Mouse (Mus musculus): ENCODE results near the gene Vps54. TPM values are rescaled to one million over a fixed set of nuclear protein-coding genes. Genes with fewer than 3 reads are reported as not detected.

Gene Vps54
- polyA plus RNA-seq, 1 experiment, result 6.3 TPM

DNA sequence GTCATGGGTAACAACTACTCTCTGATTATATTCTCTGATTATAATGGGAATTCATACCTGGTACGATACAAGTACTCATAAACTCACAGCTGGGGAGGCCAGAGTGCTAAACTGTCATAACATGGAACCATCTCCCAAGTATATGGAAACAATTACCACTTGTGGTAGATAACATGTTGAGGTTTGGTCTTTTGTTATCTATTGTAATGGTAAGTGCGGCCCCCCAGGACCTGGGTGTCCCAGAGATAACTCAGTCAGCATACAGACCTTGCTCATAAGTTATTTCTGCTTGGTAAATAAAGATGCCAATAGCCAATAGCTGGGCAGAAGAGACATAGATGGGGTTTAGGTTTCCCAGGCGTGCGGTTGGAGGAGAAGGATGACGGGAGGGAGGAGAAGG is 104.4 kb downstream of the Vps54 start:
- H3K79me2 ChIP-seq (ENCODE audit: control insufficient read depth, insufficient read depth), result no peaks in the 10 kb centered on the region
- H3K79me3 ChIP-seq (ENCODE audit: low read depth), result no peaks in the 10 kb centered on the region
- no peaks in the 10 kb centered on the region for H3K27me3 ChIP-seq (ENCODE audit: control insufficient read depth, insufficient read depth, insufficient read length)
- no peak for TF ChIP-seq CEBPB (IDR thresholded peaks at IDR 0.05; ENCODE audit: low read depth)
- H3K4me3 ChIP-seq (ENCODE audit: insufficient read depth, poor library complexity, severe bottlenecking), result no peak overlapping the region
- peaks cover 11% of the 10 kb centered on the region for H3K36me3 ChIP-seq (ENCODE audit: control insufficient read depth, insufficient read depth)
- H3ac ChIP-seq (ENCODE audit: control insufficient read depth, insufficient read length, low read depth), result no peak overlapping the region

DNA sequence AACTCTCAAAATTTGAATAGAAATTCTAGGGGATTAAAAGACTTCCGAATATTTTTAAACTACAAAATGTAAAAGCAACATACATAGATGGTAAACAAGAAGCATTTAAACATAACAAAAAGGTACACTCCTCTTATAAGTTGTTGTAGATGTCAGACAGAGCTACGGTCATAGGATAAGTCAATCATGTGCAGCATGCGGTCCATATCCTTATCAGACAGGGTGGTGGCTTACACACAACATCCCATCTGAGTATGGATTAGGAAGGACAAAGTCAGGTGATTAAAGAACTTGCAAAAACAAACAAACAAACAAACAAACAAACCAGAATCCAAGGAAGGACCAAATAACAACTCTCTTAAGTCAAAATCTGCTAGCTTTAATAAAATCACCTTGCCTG is 106.9 kb downstream of the Vps54 start:
- Histone ChIP-seq H3K27me3 (ENCODE audit: control insufficient read depth, insufficient read depth, insufficient read length) (no peaks in the 10 kb centered on the region), H3ac (ENCODE audit: control insufficient read depth, insufficient read length, low read depth) (no peak overlapping the region), H3K36me3 (ENCODE audit: control insufficient read depth, insufficient read depth) (peaks cover 11% of the 10 kb centered on the region), H3K4me3 (ENCODE audit: insufficient read depth, poor library complexity, severe bottlenecking) (no peak overlapping the region), H3K79me3 (ENCODE audit: low read depth) (no peaks in the 10 kb centered on the region), H3K79me2 (ENCODE audit: control insufficient read depth, insufficient read depth) (no peaks in the 10 kb centered on the region)
- TF ChIP-seq CTCF (IDR thresholded peaks at IDR 0.05; ENCODE audit: control insufficient read depth, insufficient read depth, insufficient read length), result no peak
- no peak for TF ChIP-seq MYOG (IDR thresholded peaks at IDR 0.05; ENCODE audit: control insufficient read depth, extremely low read depth, insufficient read length)
- no peak for TF ChIP-seq MYOD1 (IDR thresholded peaks at IDR 0.05; ENCODE audit: control insufficient read depth, insufficient read length, low read depth)
- TF ChIP-seq MAX (IDR thresholded peaks at IDR 0.05), result no peak
- TF ChIP-seq FOSL1 (IDR thresholded peaks at IDR 0.05; ENCODE audit: insufficient read depth, low read length, poor library complexity, severe bottlenecking), result no peak

DNA sequence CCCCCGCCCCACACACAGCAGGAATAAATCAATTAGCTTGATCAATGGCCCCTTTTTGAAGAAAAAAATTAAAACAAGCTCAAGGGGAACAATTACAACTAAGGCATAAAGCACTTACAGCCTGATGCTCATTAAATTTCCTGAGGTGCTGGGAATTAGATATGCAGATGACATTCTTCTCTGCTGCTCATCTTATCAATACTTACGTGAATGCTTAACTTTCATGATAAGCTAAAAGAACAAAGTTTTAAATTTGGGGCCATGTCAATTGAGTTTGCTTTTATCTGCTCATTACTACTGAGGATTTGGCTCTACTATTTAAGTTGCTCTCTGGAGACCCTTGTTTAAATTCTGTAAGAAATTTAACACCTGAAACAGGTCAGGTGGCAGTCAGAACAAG is 109.8 kb downstream of the Vps54 start:
- H3K4me3 ChIP-seq (ENCODE audit: insufficient read depth, poor library complexity, severe bottlenecking), result no peak overlapping the region
- H3ac ChIP-seq (ENCODE audit: control insufficient read depth, insufficient read length, low read depth), result no peak overlapping the region
- H3K79me2 ChIP-seq (ENCODE audit: control insufficient read depth, insufficient read depth), result no peaks in the 10 kb centered on the region
- peaks cover 19% of the 10 kb centered on the region for H3K36me3 ChIP-seq (ENCODE audit: control insufficient read depth, insufficient read depth)
- H3K27me3 ChIP-seq (ENCODE audit: control insufficient read depth, insufficient read depth, insufficient read length), result no peaks in the 10 kb centered on the region
- H3K79me3 ChIP-seq (ENCODE audit: low read depth), result no peaks in the 10 kb centered on the region
- no peak for TF ChIP-seq MYOG (IDR thresholded peaks at IDR 0.05; ENCODE audit: control insufficient read depth, extremely low read depth, insufficient read length)
- no peak for TF ChIP-seq USF1 (IDR thresholded peaks at IDR 0.05; ENCODE audit: low read depth)
- TF ChIP-seq MYOD1 (IDR thresholded peaks at IDR 0.05; ENCODE audit: control insufficient read depth, insufficient read length, low read depth), result no peak
- no peak for TF ChIP-seq CTCF (IDR thresholded peaks at IDR 0.05; ENCODE audit: control insufficient read depth, insufficient read depth, insufficient read length)
- TF ChIP-seq MAX (IDR thresholded peaks at IDR 0.05), result no peak
- TF ChIP-seq FOSL1 (IDR thresholded peaks at IDR 0.05; ENCODE audit: insufficient read depth, low read length, poor library complexity, severe bottlenecking), result no peak
- TF ChIP-seq CEBPB (IDR thresholded peaks at IDR 0.05; ENCODE audit: low read depth), result no peak

DNA sequence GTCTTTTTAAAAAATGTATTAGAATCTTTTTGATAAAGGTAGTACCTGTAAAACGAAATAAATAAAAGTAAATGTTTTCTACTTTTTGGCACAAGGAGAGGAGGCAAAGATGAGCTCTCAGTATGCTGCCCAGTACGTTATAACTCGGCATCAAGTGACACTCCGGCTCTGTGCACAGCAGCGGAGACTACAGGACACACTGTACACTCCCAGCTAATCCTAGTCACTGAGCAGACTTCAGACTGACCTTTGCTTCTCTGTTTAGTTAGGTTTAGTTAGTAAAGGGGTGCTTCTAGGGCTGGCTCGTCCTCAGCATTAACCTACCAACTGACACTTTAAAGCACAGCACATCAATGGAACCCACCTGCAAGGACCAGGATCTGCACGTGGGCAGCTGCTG is 112.2 kb downstream of the Vps54 start:
- Histone ChIP-seq H3K79me3 (ENCODE audit: low read depth) (no peaks in the 10 kb centered on the region), H3K79me2 (ENCODE audit: control insufficient read depth, insufficient read depth) (no peaks in the 10 kb centered on the region), H3K27me3 (ENCODE audit: control insufficient read depth, insufficient read depth, insufficient read length) (no peaks in the 10 kb centered on the region), H3K36me3 (ENCODE audit: control insufficient read depth, insufficient read depth) (peaks cover 23% of the 10 kb centered on the region), H3ac (ENCODE audit: control insufficient read depth, insufficient read length, low read depth) (no peak overlapping the region), H3K4me3 (ENCODE audit: insufficient read depth, poor library complexity, severe bottlenecking) (no peak overlapping the region)
- no peak for TF ChIP-seq MYOG (IDR thresholded peaks at IDR 0.05; ENCODE audit: control insufficient read depth, extremely low read depth, insufficient read length)
- TF ChIP-seq MYOD1 (IDR thresholded peaks at IDR 0.05; ENCODE audit: control insufficient read depth, insufficient read length, low read depth), result no peak
- TF ChIP-seq USF1 (IDR thresholded peaks at IDR 0.05; ENCODE audit: low read depth), result no peak
- no peak for TF ChIP-seq FOSL1 (IDR thresholded peaks at IDR 0.05; ENCODE audit: insufficient read depth, low read length, poor library complexity, severe bottlenecking)
- TF ChIP-seq CTCF (IDR thresholded peaks at IDR 0.05; ENCODE audit: control insufficient read depth, insufficient read depth, insufficient read length), result no peak
- no peak for TF ChIP-seq CEBPB (IDR thresholded peaks at IDR 0.05; ENCODE audit: low read depth)
- no peak for TF ChIP-seq MAX (IDR thresholded peaks at IDR 0.05)

DNA sequence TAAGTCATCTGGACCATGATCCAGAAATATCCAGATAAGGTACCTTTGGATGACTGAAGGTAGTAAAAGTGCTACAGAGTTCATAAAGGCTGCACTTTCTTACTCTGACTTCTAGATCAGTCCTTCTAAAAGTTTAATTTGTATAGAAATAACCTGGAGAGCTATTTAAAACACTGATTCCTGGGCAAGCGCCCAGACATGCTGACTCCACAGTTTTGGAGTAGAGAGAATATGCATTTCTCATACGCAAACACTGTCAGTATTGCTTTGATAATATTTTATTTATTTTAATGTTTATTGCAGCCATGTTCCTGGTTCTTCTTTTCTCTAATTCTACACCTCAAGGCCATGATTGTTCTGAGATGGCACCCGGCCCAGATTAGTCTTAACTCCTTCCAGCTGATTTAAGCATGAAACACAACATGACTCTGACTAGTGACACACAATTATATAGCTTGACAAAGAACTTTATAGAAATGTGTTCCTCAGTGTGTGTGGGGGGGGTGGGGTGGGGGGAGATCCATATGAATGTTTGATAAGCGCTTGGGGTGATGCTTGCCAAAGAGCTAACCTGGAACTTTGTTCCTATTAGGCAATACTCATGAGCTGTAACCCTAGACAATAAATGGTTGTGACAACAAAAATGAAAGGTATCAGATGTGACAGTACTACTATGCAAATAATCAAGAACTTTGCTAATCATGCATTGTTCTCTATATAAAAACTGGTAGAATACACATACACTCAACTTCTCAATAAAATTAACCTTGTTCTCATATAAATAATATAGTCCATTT is 124.3 kb downstream of the Vps54 start:
- Histone ChIP-seq H3K79me3 (ENCODE audit: low read depth) (peaks cover 16% of the 10 kb centered on the region), H3K27me3 (ENCODE audit: control insufficient read depth, insufficient read depth, insufficient read length) (no peaks in the 10 kb centered on the region), H3K36me3 (ENCODE audit: control insufficient read depth, insufficient read depth) (no peaks in the 10 kb centered on the region), H3K4me3 (ENCODE audit: insufficient read depth, poor library complexity, severe bottlenecking) (no peak overlapping the region), H3K79me2 (ENCODE audit: control insufficient read depth, insufficient read depth) (peaks cover 55% of the 10 kb centered on the region), H3ac (ENCODE audit: control insufficient read depth, insufficient read length, low read depth) (no peak overlapping the region)
- TF ChIP-seq CTCF (IDR thresholded peaks at IDR 0.05; ENCODE audit: control insufficient read depth, insufficient read depth, insufficient read length), result no peak

DNA sequence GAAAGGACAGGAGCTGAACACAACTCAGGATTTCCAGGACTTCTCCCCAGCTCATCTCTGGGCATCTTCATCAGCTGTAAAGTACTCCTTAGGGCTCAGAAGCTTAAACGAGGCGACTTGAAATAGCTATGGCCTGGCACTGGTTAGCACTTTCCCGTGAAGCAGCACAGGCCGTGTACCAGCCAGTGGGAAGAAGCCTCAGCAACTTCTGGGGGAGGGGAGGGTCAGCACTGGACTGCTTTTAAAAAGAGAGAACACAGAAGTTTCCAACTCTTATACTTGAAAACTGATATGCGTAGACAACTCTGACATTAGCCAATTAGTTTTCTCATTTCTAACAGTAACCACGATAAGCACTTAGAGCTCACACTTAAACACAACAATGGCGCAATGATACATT is 129.4 kb downstream of the Vps54 start:
- Histone ChIP-seq H3ac (ENCODE audit: control insufficient read depth, insufficient read length, low read depth) (no peak overlapping the region), H3K4me3 (ENCODE audit: insufficient read depth, poor library complexity, severe bottlenecking) (no peak overlapping the region), H3K79me2 (ENCODE audit: control insufficient read depth, insufficient read depth) (peaks cover 44% of the 10 kb centered on the region), H3K36me3 (ENCODE audit: control insufficient read depth, insufficient read depth) (no peaks in the 10 kb centered on the region), H3K79me3 (ENCODE audit: low read depth) (peaks cover 14% of the 10 kb centered on the region), H3K27me3 (ENCODE audit: control insufficient read depth, insufficient read depth, insufficient read length) (no peaks in the 10 kb centered on the region)
- TF ChIP-seq CEBPB (IDR thresholded peaks at IDR 0.05; ENCODE audit: low read depth) (no peak), CTCF (IDR thresholded peaks at IDR 0.05; ENCODE audit: control insufficient read depth, insufficient read depth, insufficient read length) (no peak), MYOG (IDR thresholded peaks at IDR 0.05; ENCODE audit: control insufficient read depth, extremely low read depth, insufficient read length) (no peak), FOSL1 (IDR thresholded peaks at IDR 0.05; ENCODE audit: insufficient read depth, low read length, poor library complexity, severe bottlenecking) (no peak), MAX (IDR thresholded peaks at IDR 0.05) (no peak), MYOD1 (IDR thresholded peaks at IDR 0.05; ENCODE audit: control insufficient read depth, insufficient read length, low read depth) (no peak), USF1 (IDR thresholded peaks at IDR 0.05; ENCODE audit: low read depth) (no peak)

Data from C2C12 (cell line).